Mouse (Mus musculus) liver, postnatal 0 days (tissue): ENCODE results near the gene Ube3b. TPM values are rescaled to one million over a fixed set of nuclear protein-coding genes. Genes with fewer than 3 reads are reported as not detected.

ENCODE experiments used
- ATAC-seq: fragments of 200-750 bp; cut with Nextera tagmentation; 2 replicates; pipeline ENCODE4 v1.8.0; 2017; ENCODE audit warnings: mild to moderate bottlenecking, moderate library complexity
- DNase-seq: peaks from one replicate; pipeline ENCODE4 v3.0.0-alpha.2; 2016
- H3K27ac ChIP-seq: fragments of 300-500 bp; sonication (generic); 2 replicates; pipeline ENCODE4 v1.5.1; 2014; ENCODE audit warnings: antibody characterized with exemption, moderate library complexity, mild to moderate bottlenecking, low read depth
- H3K27me3 ChIP-seq: fragments of 300-500 bp; sonication (generic); 2 replicates; pipeline ENCODE4 v1.6.1; 2014; ENCODE audit warnings: low read length, control low read depth, mixed read lengths; ENCODE audit not compliant: insufficient read depth
- H3K36me3 ChIP-seq: fragments of 300-500 bp; sonication (generic); replicated peaks from 2 replicates; pipeline ENCODE4 v1.6.1; 2014; ENCODE audit warnings: mild to moderate bottlenecking, control low read depth, low read length, moderate library complexity, mixed read lengths; ENCODE audit not compliant: insufficient read depth
- H3K4me1 ChIP-seq: fragments of 300-500 bp; sonication (generic); 2 replicates; pipeline ENCODE4 v1.6.1; 2014; ENCODE audit warnings: antibody characterized with exemption, mild to moderate bottlenecking, control low read depth; ENCODE audit not compliant: insufficient read depth
- H3K4me2 ChIP-seq: fragments of 300-500 bp; sonication (generic); 2 replicates; pipeline ENCODE4 v1.6.1; 2014; ENCODE audit warnings: low read depth, mild to moderate bottlenecking, low read length, moderate library complexity, mixed read lengths
- H3K4me3 ChIP-seq: fragments of 300-500 bp; sonication (generic); 2 replicates; pipeline ENCODE4 v1.5.1; 2014; ENCODE audit warnings: low read depth, low read length
- H3K9ac ChIP-seq: fragments of 300-500 bp; sonication (generic); replicated peaks from 2 replicates; pipeline ENCODE4 v1.6.1; 2014; ENCODE audit warnings: mild to moderate bottlenecking, moderate library complexity
- H3K9me3 ChIP-seq: fragments of 300-500 bp; sonication (generic); 2 replicates; pipeline ENCODE4 v1.6.1; 2016; ENCODE audit warnings: mild to moderate bottlenecking, control low read depth, low read length, mixed read lengths
- CTCF ChIP-seq: sonication (generic); IDR thresholded peaks from 2 replicates; pipeline ENCODE4 v1.5.1; 2016; ENCODE audit warnings: antibody characterized with exemption, low read depth
- EP300 ChIP-seq: IDR thresholded peaks from 2 replicates; pipeline ENCODE4 v1.6.1; 2016; ENCODE audit warnings: antibody characterized with exemption, low read depth, mild to moderate bottlenecking
- WGBS: fragments of 180-500 bp; shearing (Covaris S2); extraction: QIAGEN DNeasy Blood & Tissue Kit; methylation state at CpG from one replicate; pipeline ENCODE4 v1.1.7; 2014; ENCODE audit not compliant: insufficient replicate concordance; 5-methylcytosine and 5-hydroxymethylcytosine counted together
- polyA plus RNA-seq: library from polyadenylated mRNA; unstranded; fragments of >200 nt; fragmentation: Nextera tagmentation; extraction: Ambion mirVana; gene quantifications from 2 replicates; pipeline ENCODE4 v1.2.1, GENCODE M21; 2015

Gene Ube3b
- polyA plus RNA-seq, 1 experiment from 2014 or later: 11.3 TPM

GRCm38 (mm10) chr5:114356250-114356935, 24.0 kb upstream of the Ube3b start:
- Histone ChIP-seq H3K4me3 (no peak overlapping the region), H3K27ac (peak overlapping the region; percentile 16; the same call in 1 of the 2 replicates)
- peak; percentile 81 for DNase-seq

GRCm38 (mm10) chr5:114356936-114357751, 23.3 kb upstream of the Ube3b start:
- H3K4me2 ChIP-seq: peak overlapping the region; percentile 40
- H3K27ac ChIP-seq: peak overlapping the region; percentile 16; the same call in 1 of the 2 replicates
- 56% methylated on average over 23 of the region's 23 CpGs for WGBS
- ATAC-seq: peak; percentile 82
- no peak for DNase-seq
- H3K4me3 ChIP-seq: no peak overlapping the region
- H3K27me3 ChIP-seq: no peaks in the 10 kb centered on the region
- no peak overlapping the region for H3K9ac ChIP-seq
- 0 out of 2 replicates have a peak, but pooled peaks cover 2% of the 10 kb centered on the region for H3K36me3 ChIP-seq
- TF ChIP-seq CTCF: no peak
- no peak for TF ChIP-seq EP300
- peaks cover 4% of the 10 kb centered on the region; the same call in 1 of the 2 replicates for H3K4me1 ChIP-seq
- H3K9me3 ChIP-seq: no peaks in the 10 kb centered on the region

More at GRCm38 (mm10) chr5:114356250-114356935, 24.0 kb upstream of the Ube3b start:
- Histone ChIP-seq H3K9me3 (no peaks in the 10 kb centered on the region), H3K9ac (no peak overlapping the region), H3K4me2 (peak overlapping the region; percentile 40; the same call in 1 of the 2 replicates), H3K4me1 (peaks cover 4% of the 10 kb centered on the region; the same call in 1 of the 2 replicates), H3K27me3 (no peaks in the 10 kb centered on the region), H3K36me3 (no peaks in the 10 kb centered on the region)
- ATAC-seq: peak; percentile 92
- 27% methylated on average over 7 of the region's 7 CpGs for WGBS
- TF ChIP-seq EP300: peak; percentile 22; the same call in 1 of the 2 replicates
- peak; percentile 77 for TF ChIP-seq CTCF

- Histone ChIP-seq H3K9ac (no peak overlapping the region), H3K4me1 (peaks cover 4% of the 10 kb centered on the region; the same call in 1 of the 2 replicates), H3K4me3 (no peak overlapping the region), H3K4me2 (no peak overlapping the region), H3K27ac (no peak overlapping the region), H3K36me3 (peaks cover 13% of the 10 kb centered on the region), H3K27me3 (no peaks in the 10 kb centered on the region), H3K9me3 (no peaks in the 10 kb centered on the region)
- ATAC-seq (no peak), DNase-seq (no peak)
- TF ChIP-seq CTCF (no peak), EP300 (no peak)
- 82% methylated on average over 10 of the region's 10 CpGs for WGBS
Measured at GRCm38 (mm10) chr5:114358833-114359232, 21.6 kb upstream of the Ube3b start.

GRCm38 (mm10) chr5:114359586-114359985, 20.8 kb upstream of the Ube3b start:
- no peak overlapping the region for H3K4me3 ChIP-seq
- no peaks in the 10 kb centered on the region for H3K27me3 ChIP-seq
- peaks cover 19% of the 10 kb centered on the region for H3K36me3 ChIP-seq
- WGBS: 53% methylated on average over 8 of the region's 8 CpGs
- H3K4me2 ChIP-seq: no peak overlapping the region
- ATAC-seq (no peak), DNase-seq (no peak)
- TF ChIP-seq CTCF: no peak
- no peak for TF ChIP-seq EP300
- H3K4me1 ChIP-seq: peaks cover 4% of the 10 kb centered on the region; the same call in 1 of the 2 replicates
- no peak overlapping the region for H3K27ac ChIP-seq
- H3K9ac ChIP-seq: no peak overlapping the region
- no peaks in the 10 kb centered on the region for H3K9me3 ChIP-seq

GRCm38 (mm10) chr5:114360968-114361367, 19.4 kb upstream of the Ube3b start:
- H3K27me3 ChIP-seq: no peaks in the 10 kb centered on the region
- no peak overlapping the region for H3K4me3 ChIP-seq
- H3K36me3 ChIP-seq: peaks cover 31% of the 10 kb centered on the region
- no peak overlapping the region for H3K27ac ChIP-seq
- no peak overlapping the region for H3K9ac ChIP-seq
- no peak for ATAC-seq
- DNase-seq: no peak
- 59% methylated on average over 15 of the region's 15 CpGs for WGBS
- H3K9me3 ChIP-seq: no peaks in the 10 kb centered on the region
- no peak for TF ChIP-seq EP300
- TF ChIP-seq CTCF: no peak
- no peak overlapping the region for H3K4me2 ChIP-seq
- peaks cover 4% of the 10 kb centered on the region; the same call in 1 of the 2 replicates for H3K4me1 ChIP-seq
